Mouse (Mus musculus) E14TG2a.4 (cell line): ENCODE data around the gene Ywhae.

Experiments
- CTCF ChIP-seq: conservative IDR thresholded peaks from 2 replicates; pipeline ENCODE4 v1.5.1; 2014; ENCODE audit warnings: low read length
- NANOG ChIP-seq: IDR thresholded peaks from 2 replicates; pipeline ENCODE4 v1.6.1; 2014; ENCODE audit warnings: borderline replicate concordance, low read length, mixed read lengths

DNA sequence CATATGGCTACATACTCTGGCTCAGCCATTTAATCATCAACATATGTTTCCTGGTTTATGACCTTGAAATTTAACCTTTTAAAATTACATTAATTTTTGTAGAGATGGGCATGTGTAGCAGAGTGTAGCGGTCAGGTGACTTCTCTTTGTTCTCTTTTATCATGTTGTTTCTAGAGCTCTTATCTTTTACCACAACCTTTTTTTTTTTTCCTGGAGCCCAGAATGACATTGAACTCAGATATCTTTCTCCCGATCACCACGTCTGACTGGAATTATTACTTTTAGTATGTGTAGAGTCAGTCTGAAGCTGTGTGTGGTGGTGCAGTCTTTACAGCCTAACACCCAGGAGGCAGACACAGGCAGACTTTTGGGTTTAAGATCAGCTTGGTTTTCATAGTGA lies 8.9 kb downstream of the Ywhae start:
- TF ChIP-seq CTCF (no peak), NANOG (no peak)
